In the genomic region with DNA sequence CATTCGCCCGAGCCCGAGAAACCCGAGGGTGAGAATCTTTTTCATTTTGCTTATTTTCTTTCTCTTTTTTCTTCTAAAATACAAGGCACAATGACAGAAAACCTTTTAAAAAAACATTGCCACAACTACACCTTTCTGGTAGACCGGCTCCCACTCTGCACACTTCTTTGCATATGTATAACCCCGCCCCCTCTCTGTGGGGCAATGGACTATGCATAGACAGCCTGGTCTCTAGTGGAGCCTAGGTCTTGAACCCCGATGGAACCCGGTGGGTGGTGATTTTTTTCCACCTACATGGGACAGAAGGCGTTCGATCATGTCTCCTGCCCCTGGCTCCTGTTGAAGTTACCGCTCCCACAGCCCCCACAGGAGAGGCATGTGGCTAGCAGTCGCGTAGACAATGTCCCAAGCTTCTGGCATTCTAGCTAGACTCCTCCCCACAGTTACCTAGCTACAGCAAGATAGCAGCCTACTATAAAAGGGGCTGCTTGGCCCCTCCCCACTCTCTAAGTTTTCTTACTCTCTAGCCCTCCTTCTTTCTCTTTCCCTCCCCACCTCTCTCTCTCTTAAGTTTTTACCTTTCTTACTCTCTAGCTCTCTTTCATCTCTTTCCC, we compare ENCODE assay signal across 14 mouse cellular contexts.
"Had no signal": no experiment of that assay in that cellular context is flagged by ENCODE, and none has a peak within 500 bp of the region (broad histone marks: within the 10 kb centered on the region; RNA-seq: fewer than 3 reads in every experiment).

No protein-coding gene starts in this region.

- H3K9me3 ChIP-seq: limb, embryonic 13.5 days; midbrain, embryonic 13.5 days; neural tube, embryonic 15.5 days had no signal

- H3K4me2 ChIP-seq: limb, embryonic 13.5 days; midbrain, embryonic 13.5 days; neural tube, embryonic 15.5 days had no signal

- H3K36me3 ChIP-seq: limb, embryonic 13.5 days; midbrain, embryonic 13.5 days; neural tube, embryonic 15.5 days had no signal

- H3K4me3 ChIP-seq: layer of hippocampus, adult 2 months; limb, embryonic 13.5 days; midbrain, embryonic 13.5 days; myocyte; neural tube, embryonic 15.5 days had no signal

- ATAC-seq: midbrain, embryonic 13.5 days had no signal

- H3K4me1 ChIP-seq: limb, embryonic 13.5 days; midbrain, embryonic 13.5 days had no signal

- H3K9ac ChIP-seq: limb, embryonic 13.5 days; liver, embryonic 14.5 days; midbrain, embryonic 13.5 days; neural tube, embryonic 15.5 days had no signal

- DNase-seq: kidney, postnatal 10 days; kidney, postnatal 4 days; left cerebral cortex, postnatal 4 days; lung, adult 2 months; right cerebral cortex, adult 18-20 months; right cerebral cortex, postnatal 25 days; thymus, adult 18-20 months; thymus, postnatal 14 days had no signal

- H3K27me3 ChIP-seq: limb, embryonic 13.5 days; midbrain, embryonic 13.5 days had no signal

- H3K27ac ChIP-seq: layer of hippocampus, adult 2 months; limb, embryonic 13.5 days; liver, embryonic 14.5 days; midbrain, embryonic 13.5 days; neural tube, embryonic 15.5 days had no signal
